Mouse (Mus musculus): Measurements from ENCODE around the gene Shank3.

The Shank3 gene

GRCm38 (mm10) chr15:89525464-89525863 is 26.0 kb downstream of the Shank3 start:
- DNase-seq: no peak

GRCm38 (mm10) chr15:89525896-89526295 is 26.5 kb downstream of the Shank3 start:
- DNase-seq: no peak

- no peak for DNase-seq
Observed at GRCm38 (mm10) chr15:89526776-89527325, 27.4 kb downstream of the Shank3 start.

DNA sequence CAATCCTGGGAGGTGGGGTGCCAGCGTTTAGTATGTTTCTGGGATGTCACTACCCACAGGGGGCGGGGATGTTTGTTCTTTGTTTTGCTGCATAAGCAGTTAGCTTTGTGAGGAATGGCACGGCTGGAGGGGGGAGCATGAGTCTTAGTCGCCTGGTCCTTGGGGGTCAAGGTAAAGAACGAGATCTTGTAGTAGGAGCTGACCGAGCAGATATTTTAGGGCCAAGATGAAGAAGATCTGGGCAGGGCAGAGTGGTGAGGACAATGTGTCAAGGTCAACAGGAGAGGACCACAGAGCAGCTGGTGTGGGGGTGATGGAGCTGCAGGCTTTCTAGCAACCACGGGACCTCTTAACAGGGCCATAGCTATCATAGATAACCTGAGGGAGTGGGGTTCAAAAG is 28.0 kb downstream of the Shank3 start:
- no peak for DNase-seq

DNA sequence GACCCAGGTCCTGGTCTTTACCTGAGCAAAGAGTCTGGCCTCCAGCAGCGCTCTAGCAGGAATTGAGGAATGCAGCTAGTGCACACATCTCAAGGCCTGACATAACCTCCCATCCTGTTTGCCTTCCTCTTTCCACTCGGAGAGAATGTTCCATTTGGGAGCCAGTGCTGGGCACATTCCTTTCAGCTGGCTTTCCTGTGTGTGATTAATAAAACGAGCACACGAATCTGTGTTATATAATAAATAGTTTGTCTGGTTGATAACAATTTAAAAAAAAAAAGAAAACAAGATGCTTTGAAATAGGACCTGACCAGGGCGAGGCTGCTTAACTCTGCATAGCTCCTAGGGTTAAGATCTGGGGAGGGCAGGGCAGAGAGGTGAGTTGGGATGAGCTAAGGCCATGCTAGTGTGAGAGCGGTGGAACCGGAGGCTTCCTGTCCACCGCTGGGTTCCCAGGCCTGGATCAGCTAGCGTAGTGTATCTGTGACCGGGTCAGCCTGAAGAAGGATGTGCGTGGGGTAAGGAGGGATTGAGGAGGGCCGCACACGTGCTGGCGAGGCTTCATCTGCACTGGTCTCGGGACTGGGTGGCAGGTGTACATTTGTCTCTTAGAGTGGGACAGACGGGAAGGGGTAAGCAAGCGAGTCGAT is 28.9 kb downstream of the Shank3 start:
- no peak for DNase-seq

DNA sequence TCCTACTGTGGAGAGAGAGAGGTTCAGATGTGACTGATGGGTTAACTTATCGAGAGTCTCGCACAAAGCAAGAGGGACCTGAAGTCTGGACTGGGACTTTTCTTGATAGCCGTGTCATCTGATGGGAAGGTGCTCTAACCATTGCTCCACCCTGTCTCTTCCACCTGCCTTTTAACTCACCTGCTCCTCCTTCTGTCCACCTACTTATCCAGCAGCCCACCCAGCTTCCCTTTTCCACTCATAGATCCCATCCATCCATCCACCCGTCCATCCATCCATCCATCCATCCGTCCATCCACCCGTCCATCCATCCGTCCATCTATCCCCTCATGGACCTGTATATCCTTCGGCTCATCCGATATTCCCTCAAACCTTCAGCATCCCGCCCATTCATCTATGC is 29.5 kb downstream of the Shank3 start:
- no peak for DNase-seq

DNA sequence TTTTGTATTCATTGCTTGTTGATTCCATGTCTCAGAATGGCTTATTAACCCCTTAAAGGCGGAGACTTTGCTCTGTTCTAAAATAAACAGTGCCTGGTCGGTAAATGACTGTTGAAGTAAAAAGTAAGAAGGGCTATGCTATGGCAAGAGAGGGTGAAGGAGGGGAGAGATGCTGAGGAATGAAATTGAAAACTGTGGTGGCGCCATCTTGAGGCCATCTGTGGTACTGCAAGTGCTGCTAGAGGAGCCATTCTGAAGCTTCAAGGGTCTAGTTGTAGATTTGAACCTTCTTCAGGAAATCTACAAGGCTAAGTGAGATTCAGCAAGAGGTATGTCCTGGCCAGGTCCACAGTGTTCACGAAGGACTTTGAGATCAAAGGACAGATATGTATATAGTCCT is 30.9 kb downstream of the Shank3 start:
- peak; percentile 88 for DNase-seq

- DNase-seq: no peak
Observed at GRCm38 (mm10) chr15:89531399-89531798, 32.0 kb downstream of the Shank3 start.

DNA sequence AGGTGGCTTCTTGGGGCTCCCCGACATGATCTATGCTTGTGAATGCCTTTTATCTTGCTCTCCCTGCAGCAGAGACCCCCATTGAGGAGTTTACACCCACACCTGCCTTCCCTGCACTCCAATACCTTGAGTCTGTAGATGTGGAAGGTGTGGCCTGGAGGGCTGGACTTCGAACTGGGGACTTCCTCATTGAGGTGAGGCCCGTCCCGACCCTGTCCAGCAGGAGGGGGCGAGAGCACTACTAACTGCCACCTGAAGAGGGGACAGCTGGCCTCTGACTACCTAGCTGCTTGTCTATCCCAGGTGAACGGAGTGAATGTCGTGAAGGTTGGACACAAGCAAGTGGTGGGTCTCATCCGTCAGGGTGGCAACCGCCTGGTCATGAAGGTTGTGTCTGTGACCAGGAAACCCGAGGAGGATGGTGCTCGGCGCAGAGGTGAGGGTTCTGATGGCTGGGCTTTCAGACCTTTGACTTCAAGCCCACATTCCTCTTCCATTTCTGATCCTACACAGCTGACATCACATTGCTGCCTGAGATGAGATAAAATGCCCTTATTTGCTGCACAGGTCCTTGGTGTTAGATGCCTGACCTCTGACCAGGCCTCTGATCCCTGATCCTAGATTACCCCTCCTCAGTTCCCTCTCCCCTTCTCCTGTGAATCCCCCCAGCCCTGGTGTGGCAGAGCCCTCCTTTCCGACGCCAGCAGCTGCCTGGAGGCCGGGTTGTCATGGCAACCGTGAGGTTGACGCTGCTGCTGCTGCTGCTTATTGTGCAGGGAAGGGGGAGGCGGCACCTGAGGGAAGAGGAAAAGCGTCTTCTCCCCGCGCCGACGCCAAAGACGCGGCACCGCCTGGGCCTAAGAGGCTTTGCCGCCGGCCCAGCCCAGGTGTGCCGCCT is 32.9 kb downstream of the Shank3 start:
- DNase-seq: peak; percentile 84

DNA sequence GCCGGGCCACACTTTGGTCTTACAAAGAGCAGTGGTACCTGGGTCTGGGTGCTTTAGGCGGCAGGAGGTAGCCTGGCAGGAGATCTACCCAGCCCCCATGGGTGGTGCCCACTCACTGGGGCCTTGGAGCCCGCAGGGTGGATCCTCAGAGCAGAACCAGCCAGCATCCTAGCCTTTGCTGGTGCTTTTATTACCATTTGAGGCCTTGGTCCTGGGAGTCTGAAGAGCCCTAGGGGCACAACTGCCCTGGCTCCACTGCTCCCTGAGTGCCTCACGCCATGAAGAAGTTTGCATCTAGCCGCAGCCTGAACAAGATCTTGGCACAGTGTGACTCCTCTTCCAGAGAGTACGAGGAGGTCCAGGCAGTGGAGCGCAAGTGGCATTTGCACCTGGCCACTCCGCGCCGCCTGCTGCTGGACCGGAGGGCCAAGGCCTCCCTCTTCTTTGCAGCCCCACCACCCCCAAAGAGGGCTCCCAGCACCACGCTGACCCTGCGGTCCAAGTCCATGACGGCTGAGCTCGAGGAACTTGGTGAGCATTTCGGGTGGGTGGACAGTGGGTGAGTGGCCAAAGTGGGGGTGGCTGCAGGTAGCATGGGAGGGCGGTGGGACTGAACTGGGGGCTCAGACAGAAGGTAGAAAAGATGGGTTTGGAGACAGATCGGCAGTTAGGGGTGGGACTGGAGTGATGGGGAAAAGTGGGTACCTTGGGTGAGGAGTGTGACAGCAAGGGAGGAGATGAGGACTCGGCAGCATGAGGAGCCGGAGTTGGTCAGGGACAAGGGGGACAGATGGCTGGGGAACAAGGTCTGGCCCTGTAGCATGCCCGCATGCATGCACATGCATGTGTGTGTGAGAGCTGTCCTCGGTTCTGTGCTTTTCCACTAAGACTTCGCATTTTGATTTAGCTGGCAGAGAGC is 33.8 kb downstream of the Shank3 start:
- no peak for DNase-seq

GRCm38 (mm10) chr15:89533843-89534207 is 34.4 kb downstream of the Shank3 start:
- DNase-seq: no peak

- no peak for DNase-seq
Observed at GRCm38 (mm10) chr15:89544171-89544570, 44.7 kb downstream of the Shank3 start.

- DNase-seq: no peak
Observed at GRCm38 (mm10) chr15:89547321-89547720, 47.9 kb downstream of the Shank3 start.

GRCm38 (mm10) chr15:89547824-89548601 is 48.6 kb downstream of the Shank3 start:
- peak; percentile 50 for DNase-seq

DNA sequence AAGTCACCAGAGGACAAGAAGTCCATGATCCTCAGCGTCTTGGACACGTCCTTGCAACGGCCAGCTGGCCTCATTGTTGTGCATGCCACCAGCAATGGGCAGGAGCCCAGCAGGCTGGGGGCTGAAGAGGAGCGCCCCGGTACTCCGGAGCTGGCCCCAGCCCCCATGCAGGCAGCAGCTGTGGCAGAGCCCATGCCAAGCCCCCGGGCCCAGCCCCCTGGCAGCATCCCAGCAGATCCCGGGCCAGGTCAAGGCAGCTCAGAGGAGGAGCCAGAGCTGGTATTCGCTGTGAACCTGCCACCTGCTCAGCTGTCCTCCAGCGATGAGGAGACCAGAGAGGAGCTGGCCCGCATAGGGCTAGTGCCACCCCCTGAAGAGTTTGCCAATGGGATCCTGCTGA is 49.4 kb downstream of the Shank3 start:
- DNase-seq: peak; percentile 68

DNA sequence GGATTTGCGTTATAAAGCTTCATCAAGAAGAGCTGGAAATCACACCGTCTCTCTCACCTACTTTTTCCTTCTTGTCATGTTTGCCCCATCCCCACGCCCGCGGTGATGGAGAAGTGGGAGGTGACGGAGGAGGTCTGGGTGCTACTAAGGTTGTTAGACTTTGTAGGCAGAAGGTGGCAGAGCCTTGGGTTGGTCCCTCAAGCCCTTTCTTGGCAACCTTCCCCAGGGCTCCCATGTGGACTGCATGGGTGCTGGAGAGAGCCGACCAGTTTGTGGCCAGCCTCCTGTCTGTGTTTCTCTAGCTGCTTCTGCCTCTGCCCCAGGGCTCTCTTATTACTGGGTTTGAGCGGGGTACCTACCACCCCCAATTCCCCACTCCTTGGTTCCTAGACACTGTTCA is 51.1 kb downstream of the Shank3 start:
- DNase-seq: no peak

GRCm38 (mm10) chr15:89551733-89552132 is 52.3 kb downstream of the Shank3 start:
- DNase-seq: no peak

- DNase-seq: no peak
Observed at GRCm38 (mm10) chr15:89555591-89555990, 56.2 kb downstream of the Shank3 start.

DNA sequence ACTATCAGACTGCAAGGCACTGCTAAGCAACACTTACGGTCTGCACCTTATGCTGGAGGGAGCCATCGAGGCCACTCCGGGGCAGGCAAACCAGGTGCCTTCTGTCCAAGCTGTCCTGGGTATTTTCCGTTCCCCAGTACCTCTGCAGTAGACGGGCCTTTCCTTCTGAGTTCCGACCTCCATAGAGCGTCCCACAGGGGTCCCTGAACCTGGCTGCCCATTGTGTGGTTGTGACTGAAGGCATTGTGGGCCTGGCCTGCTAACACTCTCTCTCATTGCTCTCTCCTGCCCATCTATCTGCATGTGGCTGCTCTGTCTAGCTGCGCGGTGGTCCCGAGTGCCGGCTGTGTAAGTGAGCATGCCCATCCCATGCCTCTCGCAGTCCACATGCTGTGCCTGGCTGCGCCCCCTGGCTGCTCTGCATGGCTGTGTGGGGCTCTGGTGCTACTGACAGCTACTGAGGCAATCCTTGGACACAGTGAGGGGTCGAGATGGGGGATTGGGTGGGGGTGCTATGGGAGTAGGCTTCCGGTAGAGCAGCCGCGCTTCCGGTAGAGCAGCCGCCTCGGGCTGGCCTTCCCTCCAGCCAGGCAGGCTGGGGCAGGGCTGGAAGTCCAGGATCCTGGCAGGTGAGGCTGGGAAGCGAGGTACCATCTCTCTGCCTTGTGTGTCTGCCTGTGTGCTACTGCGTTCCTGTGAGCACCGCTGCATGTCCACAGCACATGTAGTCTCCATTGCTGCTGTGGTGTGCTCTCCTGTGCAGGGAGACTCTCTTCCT is 57.2 kb downstream of the Shank3 start:
- peak; percentile 47 for DNase-seq

DNA sequence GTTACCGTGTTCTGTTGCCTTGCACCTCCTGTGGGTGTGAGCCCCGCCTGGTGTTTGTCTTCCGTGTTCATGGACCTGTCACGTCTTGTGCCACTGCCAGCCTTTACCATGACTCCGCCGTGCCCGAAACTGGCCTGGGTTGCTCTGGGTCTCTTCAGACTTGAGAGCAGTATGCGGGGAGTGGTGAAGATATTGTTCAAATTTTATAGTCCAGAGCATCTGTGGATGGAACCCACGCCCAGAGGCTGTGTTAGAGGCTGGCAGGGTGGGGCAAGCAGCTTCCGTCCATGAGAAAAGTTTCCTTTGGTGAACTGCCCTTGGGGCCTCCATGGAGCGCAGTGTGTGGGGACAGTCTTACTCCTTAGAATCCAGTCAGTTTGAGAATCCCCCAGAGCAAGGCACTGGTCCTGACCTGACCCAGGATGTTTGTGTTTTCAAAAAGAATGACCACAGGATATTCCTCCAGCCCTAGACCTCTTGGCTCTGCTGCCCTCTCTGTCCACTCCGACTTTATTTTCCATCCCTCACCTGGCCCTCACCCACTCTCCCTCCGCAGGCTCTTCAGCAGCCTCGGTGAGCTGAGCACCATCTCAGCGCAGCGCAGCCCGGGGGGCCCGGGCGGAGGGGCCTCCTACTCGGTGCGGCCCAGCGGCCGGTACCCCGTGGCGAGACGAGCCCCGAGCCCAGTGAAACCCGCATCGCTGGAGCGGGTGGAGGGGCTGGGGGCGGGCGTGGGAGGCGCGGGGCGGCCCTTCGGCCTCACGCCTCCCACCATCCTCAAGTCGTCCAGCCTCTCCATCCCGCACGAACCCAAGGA is 58.0 kb downstream of the Shank3 start:
- no peak for DNase-seq
